Mouse (Mus musculus) kidney, postnatal 25 days (tissue): ENCODE measurements around the gene Olfr275.
"Not testable (repeated sequence)": the region's sequence is repeated elsewhere in the genome, so short reads cannot be mapped to it uniquely, and the experiment has no call there.

Experiments used
- DNase-seq, 2 experiments: peaks; one replicate each; pipeline ENCODE4 v3.0.0; 2021; ENCODE audit warnings: mixed read lengths in 2 of 2

Olfr275 gene

GRCm38 (mm10) chr4:52814304-52814703, at the start of gene Olfr275:
TSS of gene Olfr275 (plus strand) at chr4:52814604.
- DNase-seq, result no peak

GRCm38 (mm10) chr4:52765612-52766011, 48.8 kb upstream of the Olfr275 start:
- DNase-seq, result no peak

- DNase-seq, result no peak
Observed at GRCm38 (mm10) chr4:52772186-52772585, 42.2 kb upstream of the Olfr275 start.

- DNase-seq, result no peak
Observed at GRCm38 (mm10) chr4:52800013-52800412, 14.4 kb upstream of the Olfr275 start.

GRCm38 (mm10) chr4:52811871-52812270, 2.5 kb upstream of the Olfr275 start:
- DNase-seq, result no peak

GRCm38 (mm10) chr4:52821375-52821774, 7.0 kb downstream of the Olfr275 start:
- no peak for DNase-seq

- not testable (repeated sequence) for DNase-seq
Observed at GRCm38 (mm10) chr4:52845411-52845810, 31.0 kb downstream of the Olfr275 start.

- no peak for DNase-seq
Observed at GRCm38 (mm10) chr4:52849039-52849635, 34.7 kb downstream of the Olfr275 start.

- no peak for DNase-seq
Observed at GRCm38 (mm10) chr4:52849672-52850071, 35.3 kb downstream of the Olfr275 start.

- DNase-seq, result no peak
Observed at GRCm38 (mm10) chr4:52859136-52859535, 44.7 kb downstream of the Olfr275 start, which contains the start of gene Olfr273. TSS of gene Olfr273 (minus strand) at chr4:52859236.

GRCm38 (mm10) chr4:52864156-52864555, 49.8 kb downstream of the Olfr275 start:
- DNase-seq, result no peak
